Mouse (Mus musculus) limb, embryonic 14.5 days (tissue): Measurements from ENCODE around the gene Edar. TPM values are rescaled to one million over a fixed set of nuclear protein-coding genes. Genes with fewer than 3 reads are reported as not detected.

Experiments
- ATAC-seq: fragments of 200-750 bp; cut with Nextera tagmentation; 2 replicates; pipeline ENCODE4 v1.8.0; 2017; ENCODE audit warnings: low read depth, moderate number of reproducible peaks, moderate TSS enrichment; ENCODE audit not compliant: low FRiP score
- DNase-seq: peaks from one replicate; pipeline ENCODE4 v3.0.0-alpha.2; 2015; ENCODE audit warnings: low spot score
- H3K27ac ChIP-seq: fragments of 300-500 bp; sonication (generic); replicated peaks from 2 replicates; pipeline ENCODE4 v1.5.1; 2014; ENCODE audit warnings: low read depth, mild to moderate bottlenecking, low read length, moderate library complexity, mixed read lengths
- H3K27me3 ChIP-seq: fragments of 300-500 bp; sonication (generic); 2 replicates; pipeline ENCODE4 v1.6.1; 2014; ENCODE audit warnings: low read length, mixed read lengths; ENCODE audit not compliant: control insufficient read depth, insufficient read depth
- H3K36me3 ChIP-seq: fragments of 300-500 bp; sonication (generic); 2 replicates; pipeline ENCODE4 v1.6.1; 2014; ENCODE audit warnings: mild to moderate bottlenecking, low read length, moderate library complexity, mixed read lengths; ENCODE audit not compliant: control insufficient read depth, insufficient read depth
- H3K4me1 ChIP-seq: fragments of 300-500 bp; sonication (generic); 2 replicates; pipeline ENCODE4 v1.6.1; 2014; ENCODE audit warnings: antibody characterized with exemption, low read length, mixed read lengths; ENCODE audit not compliant: control insufficient read depth, insufficient read depth
- H3K4me2 ChIP-seq: fragments of 300-500 bp; sonication (generic); replicated peaks from 2 replicates; pipeline ENCODE4 v1.6.1; 2014; ENCODE audit warnings: low read depth, mild to moderate bottlenecking, low read length, moderate library complexity; ENCODE audit not compliant: severe bottlenecking
- H3K4me3 ChIP-seq: fragments of 300-500 bp; sonication (generic); replicated peaks from 2 replicates; pipeline ENCODE4 v1.5.1; 2014; ENCODE audit warnings: low read length
- H3K9ac ChIP-seq: fragments of 300-500 bp; sonication (generic); 2 replicates; pipeline ENCODE4 v1.6.1; 2014; ENCODE audit warnings: mild to moderate bottlenecking, low read depth, low read length, moderate library complexity; ENCODE audit not compliant: severe bottlenecking
- H3K9me3 ChIP-seq: fragments of 300-500 bp; sonication (generic); 2 replicates; pipeline ENCODE4 v1.6.1; 2016; ENCODE audit warnings: low read length; ENCODE audit not compliant: control insufficient read depth
- POLR2A ChIP-seq: fragments of 200-500 bp; IDR thresholded peaks from 2 replicates; pipeline ENCODE4 v1.8.0; 2012; ENCODE audit warnings: inconsistent platforms, mild to moderate bottlenecking, moderate library complexity, borderline replicate concordance; ENCODE audit not compliant: insufficient read depth, insufficient read length; ENCODE audit errors: extremely low read depth
- WGBS: fragments of 180-500 bp; shearing (Covaris S2); extraction: QIAGEN DNeasy Blood & Tissue Kit; methylation state at CpG from one replicate; pipeline ENCODE4 v1.1.7; 2014; 5-methylcytosine and 5-hydroxymethylcytosine counted together
- polyA plus RNA-seq, 2 experiments: library from polyadenylated mRNA; depleted of rRNA in 1 of 2; stranded (reverse) in 1 of 2; unstranded in 1 of 2; fragments of >200 nt; fragmentation: Nextera tagmentation in 1 of 2; extraction: Ambion mirVana in 1 of 2; gene quantifications; 2 replicates each; pipeline versions ENCODE4 v1.2.1 to v1.2.3; 2012 to 2014

Gene Edar
- polyA plus RNA-seq, 2 experiments = 2.2 to 2.8 TPM

GRCm38 (mm10) chr10:58709021-58709420, 33.6 kb upstream of the Edar start:
- H3K27me3 ChIP-seq = no peaks in the 10 kb centered on the region
- no peak overlapping the region for H3K9ac ChIP-seq
- H3K4me2 ChIP-seq = no peak overlapping the region
- no peaks in the 10 kb centered on the region for H3K4me1 ChIP-seq
- WGBS = 85% methylated on average over 4 of the region's 4 CpGs
- no peaks in the 10 kb centered on the region for H3K9me3 ChIP-seq
- no peak overlapping the region for H3K27ac ChIP-seq
- ATAC-seq (no peak), DNase-seq (no peak)
- no peaks in the 10 kb centered on the region for H3K36me3 ChIP-seq
- no peak overlapping the region for H3K4me3 ChIP-seq
- TF ChIP-seq POLR2A = no peak

DNA sequence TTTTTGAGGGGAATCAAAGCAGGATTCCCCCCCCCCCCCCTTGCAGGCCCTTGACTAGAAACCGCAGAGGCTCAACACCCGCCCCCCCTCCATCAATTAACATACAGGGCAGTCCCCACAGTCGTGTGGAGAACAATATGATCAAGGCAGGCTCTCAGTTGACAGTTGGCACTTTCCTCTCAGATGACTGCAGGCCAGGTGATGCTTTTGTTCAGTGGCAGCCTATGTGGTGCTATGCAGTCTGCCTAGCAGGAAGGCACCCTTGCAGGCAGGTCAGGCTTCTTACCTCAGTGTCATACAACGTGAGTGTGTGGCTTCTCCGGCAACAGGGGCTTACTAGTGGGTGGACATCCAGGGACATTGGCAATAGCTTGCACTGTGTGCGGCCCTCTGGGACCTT, 25.1 kb upstream of the Edar start:
- H3K9ac ChIP-seq = no peak overlapping the region
- no peak for DNase-seq
- H3K9me3 ChIP-seq = no peaks in the 10 kb centered on the region
- no peak for ATAC-seq
- no peaks in the 10 kb centered on the region for H3K27me3 ChIP-seq
- H3K4me3 ChIP-seq = no peak overlapping the region
- H3K36me3 ChIP-seq = no peaks in the 10 kb centered on the region
- no peak overlapping the region for H3K27ac ChIP-seq
- H3K4me2 ChIP-seq = no peak overlapping the region
- no peaks in the 10 kb centered on the region for H3K4me1 ChIP-seq
- 40% methylated on average over 6 of the region's 6 CpGs for WGBS
- TF ChIP-seq POLR2A = no peak

GRCm38 (mm10) chr10:58700160-58700559, 24.7 kb upstream of the Edar start:
- Histone ChIP-seq H3K4me3 (no peak overlapping the region), H3K9me3 (no peaks in the 10 kb centered on the region), H3K27ac (no peak overlapping the region), H3K9ac (no peak overlapping the region), H3K4me2 (no peak overlapping the region), H3K36me3 (no peaks in the 10 kb centered on the region), H3K27me3 (no peaks in the 10 kb centered on the region), H3K4me1 (no peaks in the 10 kb centered on the region)
- DNase-seq (no peak), ATAC-seq (no peak)
- no peak for TF ChIP-seq POLR2A
- 33% methylated on average over 4 of the region's 4 CpGs for WGBS

GRCm38 (mm10) chr10:58698955-58699354, 23.5 kb upstream of the Edar start:
- ATAC-seq (no peak), DNase-seq (no peak)
- 90% methylated on average over 4 of the region's 4 CpGs for WGBS
- Histone ChIP-seq H3K4me3 (no peak overlapping the region), H3K4me1 (no peaks in the 10 kb centered on the region), H3K36me3 (no peaks in the 10 kb centered on the region), H3K27ac (no peak overlapping the region), H3K4me2 (no peak overlapping the region), H3K27me3 (no peaks in the 10 kb centered on the region), H3K9me3 (no peaks in the 10 kb centered on the region), H3K9ac (no peak overlapping the region)
- TF ChIP-seq POLR2A = no peak

DNA sequence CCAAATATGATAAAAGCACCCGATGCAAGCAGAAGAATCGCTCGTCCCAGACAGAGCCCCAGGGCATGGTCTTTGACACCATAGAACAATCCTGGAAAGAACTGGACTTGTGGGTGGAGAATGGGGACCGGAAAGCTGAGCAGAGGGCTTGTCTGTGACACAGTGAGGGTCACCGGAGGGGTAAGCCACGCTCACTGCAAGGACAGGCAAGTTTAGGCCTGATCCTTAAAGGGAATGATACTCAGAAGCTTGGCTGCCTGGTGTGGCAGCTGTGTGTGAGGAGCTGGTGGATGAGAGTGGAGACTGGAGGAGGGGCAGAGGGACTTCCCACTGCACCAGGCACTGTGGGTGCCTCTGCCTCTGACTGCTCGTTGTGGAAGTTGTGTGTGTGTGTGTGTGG, 15.6 kb upstream of the Edar start:
- H3K27me3 ChIP-seq = no peaks in the 10 kb centered on the region
- WGBS = 79% methylated on average over 6 of the region's 7 CpGs
- H3K4me1 ChIP-seq = no peaks in the 10 kb centered on the region
- ATAC-seq = no peak
- H3K4me2 ChIP-seq = no peak overlapping the region
- no peaks in the 10 kb centered on the region for H3K9me3 ChIP-seq
- no peak overlapping the region for H3K9ac ChIP-seq
- DNase-seq = no peak
- no peak for TF ChIP-seq POLR2A
- no peaks in the 10 kb centered on the region for H3K36me3 ChIP-seq
- H3K4me3 ChIP-seq = no peak overlapping the region
- no peak overlapping the region for H3K27ac ChIP-seq

DNA sequence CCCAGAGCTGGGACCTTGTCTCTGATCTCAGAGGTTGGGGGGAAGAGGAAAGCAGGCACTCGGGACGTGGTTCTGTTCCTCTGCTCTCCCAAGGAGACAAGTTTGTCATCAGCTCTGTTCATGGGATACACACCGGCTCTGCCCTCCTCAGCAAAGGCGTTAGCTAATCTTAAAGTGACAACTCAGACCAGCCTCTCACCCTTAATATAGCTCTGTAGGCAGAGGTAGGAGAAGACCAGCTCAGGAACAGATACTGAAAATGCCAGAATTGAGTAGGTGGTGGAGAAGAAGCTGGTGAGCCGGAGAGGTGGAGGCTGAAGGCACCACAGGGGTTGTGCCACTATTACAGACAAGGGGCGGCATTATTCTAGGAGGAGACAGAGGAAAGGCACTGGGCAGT, 3.8 kb upstream of the Edar start:
- no peak overlapping the region for H3K9ac ChIP-seq
- no peaks in the 10 kb centered on the region for H3K27me3 ChIP-seq
- TF ChIP-seq POLR2A = no peak
- H3K4me1 ChIP-seq = no peaks in the 10 kb centered on the region
- no peaks in the 10 kb centered on the region for H3K9me3 ChIP-seq
- no peak overlapping the region for H3K4me3 ChIP-seq
- DNase-seq (no peak), ATAC-seq (no peak)
- no peaks in the 10 kb centered on the region for H3K36me3 ChIP-seq
- H3K27ac ChIP-seq = no peak overlapping the region
- 85% methylated on average over 6 of the region's 6 CpGs for WGBS
- H3K4me2 ChIP-seq = no peak overlapping the region
